Mouse (Mus musculus) hindbrain, postnatal 0 days (tissue): ENCODE data around the gene Mphosph6. TPM values are rescaled to one million over a fixed set of nuclear protein-coding genes. Genes with fewer than 3 reads are reported as not detected.

ENCODE experiments used
- ATAC-seq: fragments of 200-750 bp; cut with Nextera tagmentation; 2 replicates; pipeline ENCODE4 v1.8.0; 2017; ENCODE audit warnings: mild to moderate bottlenecking, moderate TSS enrichment, moderate library complexity
- DNase-seq: peaks from one replicate; pipeline ENCODE4 v3.0.0-alpha.2; 2015; ENCODE audit warnings: low spot score
- H3K27ac ChIP-seq: fragments of 300-500 bp; sonication (generic); 2 replicates; pipeline ENCODE4 v1.5.1; 2014; ENCODE audit warnings: mild to moderate bottlenecking
- H3K27me3 ChIP-seq: fragments of 300-500 bp; sonication (generic); 2 replicates; pipeline ENCODE4 v1.6.1; 2014; ENCODE audit warnings: low read length, mixed read lengths; ENCODE audit not compliant: insufficient read depth
- H3K36me3 ChIP-seq: fragments of 300-500 bp; sonication (generic); 2 replicates; pipeline ENCODE4 v1.6.1; 2014; ENCODE audit warnings: low read length, mixed read lengths; ENCODE audit not compliant: insufficient read depth
- H3K4me1 ChIP-seq: fragments of 300-500 bp; sonication (generic); 2 replicates; pipeline ENCODE4 v1.6.1; 2014; ENCODE audit warnings: antibody characterized with exemption, low read length, mixed read lengths; ENCODE audit not compliant: insufficient read depth
- H3K4me2 ChIP-seq: fragments of 300-500 bp; sonication (generic); 2 replicates; pipeline ENCODE4 v1.6.1; 2014; ENCODE audit warnings: low read depth, mild to moderate bottlenecking, low read length, moderate library complexity, mixed read lengths
- H3K4me3 ChIP-seq: fragments of 300-500 bp; sonication (generic); 2 replicates; pipeline ENCODE4 v1.5.1; 2014; ENCODE audit warnings: low read length
- H3K9ac ChIP-seq: fragments of 300-500 bp; sonication (generic); replicated peaks from 2 replicates; pipeline ENCODE4 v1.6.1; 2014; ENCODE audit warnings: mild to moderate bottlenecking, low read length, moderate library complexity, mixed read lengths
- H3K9me3 ChIP-seq: fragments of 300-500 bp; sonication (generic); 2 replicates; pipeline ENCODE4 v1.6.1; 2016; ENCODE audit warnings: low read length, mixed read lengths
- CTCF ChIP-seq: IDR thresholded peaks from 2 replicates; pipeline ENCODE4 v1.5.1; 2016; ENCODE audit warnings: antibody characterized with exemption, control low read depth, low read depth
- WGBS: fragments of 180-500 bp; shearing (Covaris S2); extraction: QIAGEN DNeasy Blood & Tissue Kit; methylation state at CpG from one replicate; pipeline ENCODE4 v1.1.7; 2014; 5-methylcytosine and 5-hydroxymethylcytosine counted together
- polyA plus RNA-seq: library from polyadenylated mRNA; unstranded; fragments of >200 nt; fragmentation: Nextera tagmentation; extraction: Ambion mirVana; gene quantifications from 2 replicates; pipeline ENCODE4 v1.2.1, GENCODE M21; 2015
- total RNA-seq: library from RNA; depleted of rRNA; stranded (reverse); fragments of >200 nt; gene quantifications from 2 replicates; pipeline ENCODE4 v1.2.3, GENCODE M21; 2014; rRNA removed

Gene Mphosph6
- total and polyA plus RNA-seq, 2 experiments from 2014 or later = 12.8 to 41.0 TPM

DNA sequence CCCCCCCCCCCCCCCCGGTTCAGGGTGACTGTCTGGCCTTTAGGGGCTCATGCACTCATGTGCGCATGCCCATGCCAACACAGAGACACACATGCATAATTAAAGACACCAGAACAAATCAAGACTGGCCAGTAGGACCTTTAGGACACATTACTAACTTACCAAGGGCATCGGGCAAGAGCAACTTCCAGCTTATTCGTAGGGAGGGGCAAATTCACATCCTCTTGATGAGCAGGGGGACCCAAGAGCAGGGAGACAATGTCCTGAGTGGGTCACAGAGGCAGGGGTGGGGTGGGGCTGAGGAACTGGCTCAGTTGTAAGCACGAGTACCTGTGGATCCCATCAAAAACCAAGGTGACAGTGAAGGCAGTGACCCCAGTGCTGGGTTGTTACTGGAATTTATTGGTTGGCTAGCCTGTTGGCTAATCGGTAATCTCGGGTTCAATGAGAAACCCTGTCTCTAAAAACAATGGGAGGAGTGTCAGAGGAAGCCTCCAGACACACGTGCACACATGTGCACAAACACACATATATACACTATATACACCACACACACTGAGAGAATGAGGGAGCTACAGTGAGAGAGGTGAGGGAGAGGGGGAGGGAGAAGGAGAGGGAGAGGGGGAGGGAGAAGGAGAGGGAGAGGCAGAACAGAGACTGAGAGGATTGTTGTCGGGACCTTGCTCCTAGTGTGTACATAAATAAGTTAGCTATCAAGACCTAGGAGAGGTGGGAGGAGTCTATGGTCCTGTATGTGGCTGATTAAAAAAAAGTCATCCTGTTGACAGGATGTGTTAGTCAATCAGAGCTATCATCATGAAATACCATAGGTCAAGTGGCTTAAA lies 53.6 kb downstream of the Mphosph6 start:
- Histone ChIP-seq H3K27me3 (no peaks in the 10 kb centered on the region), H3K36me3 (no peaks in the 10 kb centered on the region), H3K9ac (no peak overlapping the region), H3K9me3 (no peaks in the 10 kb centered on the region), H3K4me3 (no peak overlapping the region), H3K4me1 (no peaks in the 10 kb centered on the region), H3K4me2 (no peak overlapping the region), H3K27ac (no peak overlapping the region)
- no peak for TF ChIP-seq CTCF
- DNase-seq (no peak), ATAC-seq (no peak)
- WGBS = 83% methylated on average over 8 of the region's 9 CpGs

DNA sequence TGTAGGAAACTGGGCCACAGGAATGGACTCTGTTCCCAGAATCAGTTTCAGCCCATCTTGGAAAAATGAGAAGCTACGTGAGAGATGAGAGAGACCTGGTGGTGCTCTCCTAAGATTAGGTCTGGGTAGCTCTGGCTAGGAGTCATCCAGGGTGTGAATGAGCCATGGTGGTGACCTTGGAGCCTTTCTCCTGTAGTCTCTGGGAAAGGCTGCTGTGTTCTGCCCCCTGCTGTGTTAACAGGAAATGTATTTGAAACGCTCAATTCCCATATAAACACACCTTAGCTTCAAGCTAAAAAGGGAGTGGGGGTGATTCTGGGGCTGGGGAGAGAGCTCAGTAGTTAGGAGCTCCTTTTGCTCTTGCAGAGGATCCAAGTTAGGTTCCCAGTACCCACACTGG lies 54.3 kb downstream of the Mphosph6 start:
- Histone ChIP-seq H3K27me3 (no peaks in the 10 kb centered on the region), H3K4me1 (no peaks in the 10 kb centered on the region), H3K9ac (no peak overlapping the region), H3K9me3 (no peaks in the 10 kb centered on the region), H3K4me3 (no peak overlapping the region), H3K36me3 (no peaks in the 10 kb centered on the region), H3K27ac (no peak overlapping the region), H3K4me2 (no peak overlapping the region)
- 59% methylated on average over 2 of the region's 2 CpGs for WGBS
- ATAC-seq (no peak), DNase-seq (no peak)
- TF ChIP-seq CTCF = no peak

DNA sequence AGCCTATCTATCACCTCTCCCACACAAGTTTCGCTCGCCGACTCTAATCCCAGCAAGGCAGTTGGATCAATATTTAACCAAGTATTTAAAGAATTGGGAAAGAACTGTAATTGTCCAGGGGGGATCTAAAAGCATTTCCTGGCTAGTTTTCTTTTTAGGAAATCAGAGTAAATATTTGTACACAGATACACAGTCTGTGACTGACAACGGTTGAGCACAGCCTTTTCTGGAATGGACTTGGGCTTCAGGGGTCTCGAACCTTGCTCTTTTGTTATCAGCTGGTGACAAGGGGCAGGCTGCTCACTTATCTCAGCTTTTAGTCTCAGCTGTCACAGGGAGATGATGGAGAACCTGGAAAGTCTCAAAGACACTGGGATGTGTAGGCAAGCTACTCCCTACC lies 55.1 kb downstream of the Mphosph6 start:
- 93% methylated on average over 5 of the region's 5 CpGs for WGBS
- no peak for TF ChIP-seq CTCF
- no peak overlapping the region for H3K4me3 ChIP-seq
- H3K4me1 ChIP-seq = no peaks in the 10 kb centered on the region
- H3K36me3 ChIP-seq = no peaks in the 10 kb centered on the region
- DNase-seq (no peak), ATAC-seq (no peak)
- H3K4me2 ChIP-seq = no peak overlapping the region
- H3K27ac ChIP-seq = no peak overlapping the region
- H3K9ac ChIP-seq = no peak overlapping the region
- no peaks in the 10 kb centered on the region for H3K9me3 ChIP-seq
- no peaks in the 10 kb centered on the region for H3K27me3 ChIP-seq

- H3K4me2 ChIP-seq = no peak overlapping the region
- H3K4me1 ChIP-seq = no peaks in the 10 kb centered on the region
- whole genome bisulfite sequencing = 47% methylated on average over 15 of the region's 15 CpGs
- no peaks in the 10 kb centered on the region for H3K27me3 ChIP-seq
- no peaks in the 10 kb centered on the region for H3K36me3 ChIP-seq
- no peak overlapping the region for H3K27ac ChIP-seq
- H3K9ac ChIP-seq = no peak overlapping the region
- ATAC-seq (no peak), DNase-seq (peak; percentile 12)
- no peak overlapping the region for H3K4me3 ChIP-seq
- H3K9me3 ChIP-seq = no peaks in the 10 kb centered on the region
- no peak for TF ChIP-seq CTCF
Observed at GRCm38 (mm10) chr8:117742431-117743012, 59.2 kb downstream of the Mphosph6 start.

Other genes starting within 250 kb of the Mphosph6 start
- gene Sdr42e1, start 128.3 kb downstream of the Mphosph6 start, total RNA-seq = 5.1 and 9.4 TPM in 2 replicates
- 2.6 and 2.8 TPM in 2 replicates for gene Sdr42e1, start 128.3 kb downstream of the Mphosph6 start, polyA plus RNA-seq
- 2.0 TPM in 1 of 2 replicates, not detected in the other for gene Hsd17b2, start 100.0 kb downstream of the Mphosph6 start, total RNA-seq
- gene Hsd17b2, start 100.0 kb downstream of the Mphosph6 start, polyA plus RNA-seq = 1.1 TPM in 2 replicates